Mouse (Mus musculus): ENCODE results near the gene 1300017J02Rik.

1300017J02Rik gene

DNA sequence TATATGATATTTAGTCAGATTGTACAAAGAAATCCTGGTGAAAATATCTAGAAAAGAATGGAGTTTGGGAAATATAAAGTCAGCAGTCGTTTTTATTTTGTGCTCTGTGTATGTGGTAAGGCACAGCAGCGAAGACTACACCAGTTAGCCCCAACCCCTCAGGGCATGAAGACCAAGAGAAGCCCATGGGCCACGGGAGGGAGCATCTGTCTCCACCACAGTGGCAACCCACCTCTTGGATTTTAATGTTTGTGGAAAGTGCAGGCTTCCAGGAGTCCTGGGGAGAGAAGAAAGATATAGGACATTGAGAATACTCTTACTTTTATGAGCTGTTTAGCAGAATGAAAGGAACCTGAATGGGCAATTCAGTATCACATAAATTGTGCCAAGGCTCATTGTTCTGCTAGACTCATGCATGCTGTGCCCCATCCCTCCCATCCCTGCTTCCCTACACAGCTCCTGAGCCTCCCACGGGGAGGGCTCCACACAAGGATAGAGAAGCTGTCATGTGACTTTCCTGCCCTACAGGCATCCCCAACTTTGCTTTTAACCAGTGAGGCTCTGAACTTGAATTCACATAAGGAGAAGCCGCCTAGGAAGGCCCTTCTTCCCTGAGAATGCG lies 96.0 kb downstream of the 1300017J02Rik start:
- no peak for DNase-seq

DNA sequence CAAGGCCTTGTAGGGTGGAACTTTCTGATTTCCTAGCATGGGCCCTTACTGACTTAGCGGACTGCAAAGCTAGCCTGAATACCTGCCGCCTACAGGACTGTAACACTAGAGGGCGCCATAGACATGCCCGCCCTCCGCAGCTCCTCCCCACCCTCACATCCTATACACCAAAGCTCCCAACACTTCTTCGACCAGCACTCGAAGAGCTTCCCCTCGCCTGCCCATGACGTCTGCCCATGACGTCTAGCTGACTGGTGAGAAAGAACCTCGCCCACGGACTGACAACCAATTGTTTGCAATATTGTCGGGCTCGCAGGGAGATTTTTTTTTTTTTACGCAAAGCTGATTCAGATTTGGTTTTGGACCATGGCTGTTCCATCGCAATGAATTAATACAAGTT lies 97.0 kb downstream of the 1300017J02Rik start:
- DNase-seq: peak; percentile 62

DNA sequence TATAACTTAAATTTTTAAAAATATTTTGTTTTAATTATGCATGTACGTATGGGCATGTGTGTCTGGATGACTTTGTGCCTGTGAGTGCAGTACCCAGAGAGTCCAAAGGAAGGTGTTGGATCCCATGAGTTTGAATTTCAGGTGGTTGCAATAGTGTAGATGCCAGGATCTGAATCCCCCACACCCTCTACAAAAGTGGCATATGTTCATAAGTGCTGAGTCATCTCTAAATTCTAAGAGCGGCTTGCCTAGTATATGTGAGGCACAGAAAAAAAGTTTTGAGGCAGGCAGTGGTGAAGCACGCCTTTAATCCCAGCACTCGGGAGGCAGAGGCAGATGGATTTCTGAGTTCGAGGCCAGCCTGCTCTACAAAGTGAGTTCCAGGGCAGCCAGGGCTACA lies 99.1 kb downstream of the 1300017J02Rik start:
- DNase-seq: no peak

DNA sequence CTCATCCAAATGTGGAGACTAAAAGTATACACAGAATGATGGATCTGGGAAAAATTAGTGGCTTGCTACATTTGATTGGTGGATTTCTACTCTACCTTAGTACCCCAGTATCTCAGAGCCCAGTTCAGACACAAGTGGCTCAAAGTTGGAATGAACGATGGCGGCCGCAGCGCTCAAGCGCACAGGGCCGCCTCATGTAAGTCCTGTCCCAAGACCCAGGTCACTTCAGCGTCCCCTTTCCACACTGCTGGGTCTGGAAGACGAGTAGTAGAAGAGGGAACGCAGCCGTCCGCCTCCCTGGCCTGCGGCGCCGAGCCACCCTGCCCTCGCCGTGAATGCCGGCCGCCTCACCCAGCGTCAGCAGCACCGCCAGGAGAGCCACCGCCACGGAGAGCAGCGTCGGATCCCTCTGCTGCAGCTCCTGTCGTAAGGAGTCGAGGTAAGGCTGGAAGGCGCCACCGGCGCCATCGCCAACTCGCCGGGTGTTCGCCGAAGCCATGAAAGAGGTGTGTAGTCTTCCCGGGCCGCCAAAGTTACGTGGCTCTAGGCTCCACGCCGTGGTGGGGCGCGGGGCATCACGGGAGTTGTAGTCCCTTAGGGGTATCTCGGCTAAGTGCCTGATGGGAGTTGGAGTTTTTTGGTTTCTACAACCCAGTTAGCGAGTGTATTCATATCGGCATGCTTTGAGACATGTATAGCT lies 103.2 kb downstream of the 1300017J02Rik start, which contains the start of gene Srprb:
Gene Srprb (minus strand): TSS at position 577 of the 700 bp plus-strand sequence.
- DNase-seq: peak; percentile 90

Data from cerebellum, adult 8-10 months (tissue).